Mouse (Mus musculus): ENCODE results near the gene Trim15. TPM values are rescaled to one million over a fixed set of nuclear protein-coding genes. Genes with fewer than 3 reads are reported as not detected.

Trim15 gene
- 0.22 and 0.34 TPM in 2 replicates for polyA plus RNA-seq (2015; fragmentation: Nextera tagmentation; extraction: Ambion mirVana)

DNA sequence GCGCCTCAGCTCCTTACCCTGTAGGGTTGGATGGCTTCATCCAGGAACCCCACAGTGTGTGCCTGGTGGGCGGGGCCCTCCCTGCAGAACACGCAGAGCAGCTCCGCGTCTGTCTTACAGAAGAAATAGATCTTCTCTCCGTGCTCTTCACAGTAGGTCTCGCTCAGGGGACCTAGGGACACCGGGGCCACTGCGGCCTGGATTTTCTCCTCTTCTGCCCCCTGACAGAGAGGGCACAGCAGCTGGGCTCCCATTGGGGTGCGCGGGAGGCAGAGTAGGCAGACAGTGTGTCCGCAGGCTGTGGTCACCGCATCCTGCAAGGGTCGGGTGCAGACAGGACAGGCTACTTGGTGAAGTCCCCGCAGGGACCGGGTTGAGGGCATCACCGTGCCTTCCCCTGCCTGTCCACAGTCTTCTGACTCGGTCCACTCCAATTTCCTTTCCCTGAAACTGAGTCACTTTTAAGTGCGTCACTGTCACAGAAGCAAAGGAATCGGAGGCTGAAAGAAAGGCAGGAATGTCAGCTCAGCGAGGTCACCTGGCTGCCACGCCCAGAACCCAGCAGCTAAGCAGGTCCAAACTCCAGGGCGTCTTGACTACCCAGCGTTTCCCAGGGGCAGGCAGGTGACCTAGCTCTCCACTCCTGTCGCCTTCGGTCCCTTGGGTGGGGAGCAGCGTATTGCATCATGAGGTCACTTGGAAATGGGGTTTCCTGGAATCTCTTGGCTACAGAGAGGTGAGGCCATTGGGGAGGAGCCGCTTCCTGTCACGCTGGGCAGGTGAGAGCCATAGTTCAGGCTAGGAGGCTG lies at the start of gene Trim15:
TSS of gene Trim15 (minus strand) at position 492 of the 809 bp plus-strand sequence.
- peak within 1 kb of the TSS; percentile 80 for H3K27ac ChIP-seq
- peak within 1 kb of the TSS; percentile 69 for H3K9ac ChIP-seq
- DNase-seq = peak; percentile 33
- peaks cover 58% of the 10 kb centered on the region for H3K27me3 ChIP-seq
- peaks cover 53% of the 10 kb centered on the region for H3K4me1 ChIP-seq (replicated peaks)
- ATAC-seq (ENCODE audit: low read depth) = no peak
- H3K4me2 ChIP-seq = peak within 1 kb of the TSS; percentile 78
- no peaks in the 10 kb centered on the region for H3K9me3 ChIP-seq (replicated peaks)
- 14% methylated on average over 29 of the region's 29 CpGs for WGBS (ENCODE audit: insufficient replicate concordance)
- H3K4me3 ChIP-seq (replicated peaks) = peak within 1 kb of the TSS; percentile 56
- peaks cover 9% of the 10 kb centered on the region for H3K36me3 ChIP-seq

DNA sequence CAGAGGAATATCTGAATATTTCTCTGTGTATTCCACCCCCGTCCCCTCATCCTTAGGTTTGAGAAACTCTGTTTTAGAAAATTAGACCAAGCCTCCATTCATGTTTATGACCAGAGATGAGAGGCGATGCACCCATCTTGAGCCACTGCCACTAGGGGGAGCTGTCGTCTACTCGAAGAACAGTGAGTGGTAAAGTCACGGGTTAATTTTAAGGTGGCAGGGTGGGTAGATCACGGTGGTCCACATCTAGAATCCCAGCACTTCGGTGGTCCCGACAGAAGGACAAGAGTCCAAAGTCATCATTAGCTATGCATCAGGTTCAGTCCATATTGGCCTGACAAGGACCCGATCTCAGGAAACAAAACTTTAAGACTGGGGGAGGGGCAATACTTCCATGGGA lies 48.1 kb upstream of the Trim15 start:
- Histone ChIP-seq H3K4me3 (replicated peaks) (no peak overlapping the region), H3K9me3 (replicated peaks) (no peaks in the 10 kb centered on the region), H3K4me2 (no peak overlapping the region), H3K27me3 (peaks cover 24% of the 10 kb centered on the region; the same call in 1 of the 2 replicates), H3K9ac (no peak overlapping the region), H3K27ac (no peak overlapping the region), H3K36me3 (no peaks in the 10 kb centered on the region), H3K4me1 (replicated peaks) (no peaks in the 10 kb centered on the region)
- WGBS (ENCODE audit: insufficient replicate concordance) = 11% methylated on average over 9 of the region's 9 CpGs
- DNase-seq (no peak), ATAC-seq (ENCODE audit: low read depth) (no peak)

GRCm38 (mm10) chr17:36914108-36914507 lies 47.1 kb upstream of the Trim15 start:
- Histone ChIP-seq H3K4me2 (no peak overlapping the region), H3K27ac (no peak overlapping the region), H3K4me1 (replicated peaks) (no peaks in the 10 kb centered on the region), H3K4me3 (replicated peaks) (no peak overlapping the region), H3K9me3 (replicated peaks) (no peaks in the 10 kb centered on the region), H3K9ac (no peak overlapping the region), H3K27me3 (peaks cover 29% of the 10 kb centered on the region; the same call in 1 of the 2 replicates), H3K36me3 (no peaks in the 10 kb centered on the region)
- WGBS (ENCODE audit: insufficient replicate concordance) = 19% methylated on average over 2 of the region's 2 CpGs
- ATAC-seq (ENCODE audit: low read depth) = no peak
- peak; percentile 43 for DNase-seq

- no peak overlapping the region for H3K4me3 ChIP-seq (replicated peaks)
- no peak overlapping the region for H3K4me2 ChIP-seq
- no peaks in the 10 kb centered on the region for H3K4me1 ChIP-seq (replicated peaks)
- DNase-seq = no peak
- H3K9me3 ChIP-seq (replicated peaks) = no peaks in the 10 kb centered on the region
- peaks cover 28% of the 10 kb centered on the region; the same call in 1 of the 2 replicates for H3K27me3 ChIP-seq
- H3K9ac ChIP-seq = no peak overlapping the region
- ATAC-seq (ENCODE audit: low read depth) = no peak
- H3K27ac ChIP-seq = no peak overlapping the region
- WGBS (ENCODE audit: insufficient replicate concordance) = 43% methylated on average over 2 of the region's 2 CpGs
- no peaks in the 10 kb centered on the region for H3K36me3 ChIP-seq
These were observed 45.0 kb upstream of the Trim15 start for GRCm38 (mm10) chr17:36912031-36912430.

DNA sequence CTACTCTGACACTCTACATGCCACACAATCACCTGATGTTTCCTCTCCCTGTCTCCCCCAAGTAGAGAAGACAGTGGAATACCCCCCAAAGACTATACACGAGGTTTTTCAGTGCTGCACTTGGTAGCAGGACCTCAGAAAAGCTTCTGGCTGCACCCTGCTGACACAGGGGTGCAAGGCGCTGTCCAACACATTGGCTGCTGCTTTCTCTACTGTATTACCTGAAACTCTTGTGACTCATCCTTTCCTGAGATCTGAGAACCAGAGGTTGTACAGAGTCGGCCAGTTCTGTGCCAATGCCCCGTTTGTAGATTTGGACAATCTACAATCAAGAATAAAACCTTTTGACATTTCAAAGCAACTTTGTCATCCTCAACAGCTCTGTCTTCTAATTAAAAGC lies 42.8 kb upstream of the Trim15 start:
- Histone ChIP-seq H3K4me1 (replicated peaks) (no peaks in the 10 kb centered on the region), H3K27ac (no peak overlapping the region), H3K4me3 (replicated peaks) (no peak overlapping the region), H3K9ac (no peak overlapping the region), H3K4me2 (no peak overlapping the region), H3K36me3 (no peaks in the 10 kb centered on the region), H3K9me3 (replicated peaks) (no peaks in the 10 kb centered on the region), H3K27me3 (peaks cover 20% of the 10 kb centered on the region; the same call in 1 of the 2 replicates)
- WGBS (ENCODE audit: insufficient replicate concordance) = 47% methylated on average over 4 of the region's 4 CpGs
- ATAC-seq (ENCODE audit: low read depth) (no peak), DNase-seq (no peak)

DNA sequence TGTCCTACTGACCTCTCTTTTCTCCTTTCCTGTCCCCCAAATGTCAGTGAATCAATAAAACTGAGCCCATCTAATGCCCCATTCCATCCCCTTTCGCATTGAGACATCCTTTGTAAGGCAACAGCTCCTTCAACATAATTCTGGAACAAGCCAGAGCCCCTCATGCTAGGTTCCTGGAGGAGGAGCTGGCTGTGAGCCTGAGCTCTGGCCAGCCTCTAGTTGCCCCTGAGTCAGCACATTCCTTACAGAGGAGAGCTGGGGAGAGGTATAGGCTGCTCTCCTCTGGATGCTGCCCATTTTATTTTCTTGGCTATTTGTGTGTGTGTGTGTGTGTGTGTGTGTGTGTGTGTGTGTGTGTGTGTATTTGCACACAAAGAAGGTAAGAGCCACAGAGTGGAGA lies 41.2 kb upstream of the Trim15 start:
- Histone ChIP-seq H3K27me3 (peaks cover 20% of the 10 kb centered on the region; the same call in 1 of the 2 replicates), H3K4me2 (no peak overlapping the region), H3K36me3 (no peaks in the 10 kb centered on the region), H3K9me3 (replicated peaks) (no peaks in the 10 kb centered on the region), H3K9ac (no peak overlapping the region), H3K4me1 (replicated peaks) (no peaks in the 10 kb centered on the region), H3K4me3 (replicated peaks) (no peak overlapping the region), H3K27ac (no peak overlapping the region)
- 41% methylated on average over 1 of the region's 1 CpGs for WGBS (ENCODE audit: insufficient replicate concordance)
- no peak for DNase-seq
- no peak for ATAC-seq (ENCODE audit: low read depth)

GRCm38 (mm10) chr17:36903651-36904050 lies 36.6 kb upstream of the Trim15 start:
- DNase-seq = no peak
- 38% methylated on average over 3 of the region's 3 CpGs for WGBS (ENCODE audit: insufficient replicate concordance)
- H3K4me3 ChIP-seq (replicated peaks) = no peak overlapping the region
- no peak for ATAC-seq (ENCODE audit: low read depth)
- no peaks in the 10 kb centered on the region for H3K4me1 ChIP-seq (replicated peaks)
- H3K9ac ChIP-seq = no peak overlapping the region
- H3K9me3 ChIP-seq (replicated peaks) = no peaks in the 10 kb centered on the region
- peaks cover 23% of the 10 kb centered on the region; the same call in 1 of the 2 replicates for H3K27me3 ChIP-seq
- no peak overlapping the region for H3K27ac ChIP-seq
- H3K36me3 ChIP-seq = no peaks in the 10 kb centered on the region
- no peak overlapping the region for H3K4me2 ChIP-seq

- no peak overlapping the region for H3K4me2 ChIP-seq
- ATAC-seq (ENCODE audit: low read depth) = no peak
- no peak overlapping the region for H3K4me3 ChIP-seq (replicated peaks)
- no peak overlapping the region for H3K27ac ChIP-seq
- WGBS (ENCODE audit: insufficient replicate concordance) = 34% methylated on average over 1 of the region's 1 CpGs
- no peaks in the 10 kb centered on the region for H3K9me3 ChIP-seq (replicated peaks)
- H3K9ac ChIP-seq = no peak overlapping the region
- no peaks in the 10 kb centered on the region for H3K36me3 ChIP-seq
- no peaks in the 10 kb centered on the region for H3K4me1 ChIP-seq (replicated peaks)
- H3K27me3 ChIP-seq = peaks cover 30% of the 10 kb centered on the region; the same call in 1 of the 2 replicates
- DNase-seq = no peak
These were observed 33.7 kb upstream of the Trim15 start for GRCm38 (mm10) chr17:36900691-36901090.

GRCm38 (mm10) chr17:36900001-36900400 lies 33.0 kb upstream of the Trim15 start:
- no peak for DNase-seq

DNA sequence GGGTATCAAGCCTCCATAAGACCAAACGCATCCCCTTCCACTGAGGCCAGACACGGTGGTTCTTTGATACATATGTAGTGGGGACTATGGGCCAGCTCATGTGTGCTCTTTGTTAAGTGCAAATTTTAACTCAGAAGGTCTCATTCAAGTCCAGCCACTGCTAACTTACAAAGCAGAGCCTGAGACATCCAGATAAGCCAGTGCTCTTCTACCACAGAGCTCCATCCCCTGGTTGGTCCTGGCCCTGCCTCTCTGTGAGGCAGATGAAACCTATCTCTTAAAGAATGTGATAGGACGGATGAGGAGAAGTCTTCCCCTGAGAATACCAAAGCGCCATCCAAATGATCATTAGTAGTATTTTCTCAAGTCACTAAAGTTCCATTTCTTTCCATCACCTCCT lies 32.4 kb upstream of the Trim15 start:
- DNase-seq (no peak), ATAC-seq (ENCODE audit: low read depth) (no peak)
- no peak overlapping the region for H3K9ac ChIP-seq
- H3K27ac ChIP-seq = no peak overlapping the region
- H3K36me3 ChIP-seq = no peaks in the 10 kb centered on the region
- H3K4me2 ChIP-seq = no peak overlapping the region
- H3K4me1 ChIP-seq (replicated peaks) = no peaks in the 10 kb centered on the region
- H3K9me3 ChIP-seq (replicated peaks) = no peaks in the 10 kb centered on the region
- WGBS (ENCODE audit: insufficient replicate concordance) = 45% methylated on average over 4 of the region's 4 CpGs
- H3K4me3 ChIP-seq (replicated peaks) = no peak overlapping the region
- H3K27me3 ChIP-seq = peaks cover 36% of the 10 kb centered on the region

More at GRCm38 (mm10) chr17:36900001-36900400, 33.0 kb upstream of the Trim15 start:
- no peak for ATAC-seq (ENCODE audit: low read depth)
- no peaks in the 10 kb centered on the region for H3K9me3 ChIP-seq (replicated peaks)
- no peak overlapping the region for H3K4me3 ChIP-seq (replicated peaks)
- peaks cover 31% of the 10 kb centered on the region for H3K27me3 ChIP-seq
- no peak overlapping the region for H3K9ac ChIP-seq
- no peak overlapping the region for H3K27ac ChIP-seq
- WGBS (ENCODE audit: insufficient replicate concordance) = 65% methylated on average over 5 of the region's 5 CpGs
- no peaks in the 10 kb centered on the region for H3K4me1 ChIP-seq (replicated peaks)
- H3K36me3 ChIP-seq = no peaks in the 10 kb centered on the region
- H3K4me2 ChIP-seq = no peak overlapping the region

GRCm38 (mm10) chr17:36897552-36898205 lies 30.7 kb upstream of the Trim15 start, which contains the start of gene Trim31:
Gene Trim31, plus strand, starts transcription at chr17:36898118.
- H3K27ac ChIP-seq = no peak within 1 kb of the TSS
- H3K4me3 ChIP-seq (replicated peaks) = no peak within 1 kb of the TSS
- H3K36me3 ChIP-seq = no peaks in the 10 kb centered on the region
- WGBS (ENCODE audit: insufficient replicate concordance) = 47% methylated on average over 6 of the region's 6 CpGs
- no peak within 1 kb of the TSS for H3K4me2 ChIP-seq
- no peaks in the 10 kb centered on the region for H3K9me3 ChIP-seq (replicated peaks)
- ATAC-seq (ENCODE audit: low read depth) = no peak
- H3K4me1 ChIP-seq (replicated peaks) = no peaks in the 10 kb centered on the region
- no peak within 1 kb of the TSS for H3K9ac ChIP-seq
- DNase-seq = no peak
- peaks cover 38% of the 10 kb centered on the region for H3K27me3 ChIP-seq

All from liver, embryonic 13.5 days (tissue).